Mouse (Mus musculus): ENCODE measurements around the gene Hmg20b.
A peak's percentile ranks its signal among the peaks of the same experiment; 100 is the strongest.

The Hmg20b gene

GRCm38 (mm10) chr10:81323141-81323775 lies 27.0 kb downstream of the Hmg20b start:
- DNase-seq: no peak

- DNase-seq: no peak
Measured at GRCm38 (mm10) chr10:81322444-81322843, 27.8 kb downstream of the Hmg20b start.

GRCm38 (mm10) chr10:81321436-81321835 lies 28.8 kb downstream of the Hmg20b start:
- DNase-seq: no peak

GRCm38 (mm10) chr10:81320550-81321347 lies 29.5 kb downstream of the Hmg20b start, which contains the start of gene Cactin:
Cactin (plus strand) TSS chr10:81321103.
- DNase-seq: peak; percentile 100

DNA sequence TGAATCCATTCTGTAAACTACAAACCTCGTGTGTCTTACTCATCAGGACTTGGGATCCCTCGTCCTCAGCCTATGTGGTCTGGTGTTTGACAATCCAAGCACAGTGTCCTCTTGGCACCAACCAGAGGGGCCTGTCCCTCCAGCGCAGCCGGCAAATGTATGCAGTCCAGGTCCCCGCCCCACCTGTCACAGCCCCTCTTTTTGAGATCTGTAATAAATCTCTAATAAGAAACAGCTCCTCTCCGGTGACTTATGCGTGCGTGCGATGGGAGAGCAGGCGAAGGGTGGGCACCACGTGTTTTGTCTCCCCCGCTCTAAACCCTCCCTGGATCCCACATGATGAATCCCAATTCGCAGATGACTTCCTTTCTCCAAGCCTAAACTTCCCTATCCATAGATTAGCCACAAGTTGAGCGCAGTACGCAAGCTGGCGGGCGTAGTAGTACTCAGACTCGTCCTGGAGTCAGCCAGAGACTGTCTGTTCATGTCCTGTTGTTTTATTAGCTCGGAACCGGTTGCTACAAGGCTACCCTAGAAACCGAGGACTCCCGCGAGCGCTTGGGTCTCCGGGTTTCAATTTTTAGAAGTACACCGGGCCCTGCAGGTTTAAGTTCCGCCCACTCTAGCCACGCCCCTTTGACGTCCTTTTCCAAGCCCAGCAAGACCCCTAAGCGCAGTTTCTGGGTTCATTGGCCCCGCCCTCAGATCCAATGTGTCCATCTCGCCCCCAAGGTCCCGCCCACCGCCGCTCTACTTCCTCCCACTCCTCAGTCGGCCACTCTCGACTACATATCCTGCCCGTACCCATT lies 30.3 kb downstream of the Hmg20b start:
- no peak for DNase-seq

- peak; percentile 62 for DNase-seq
Measured at GRCm38 (mm10) chr10:81319330-81319699, 31.0 kb downstream of the Hmg20b start.

DNA sequence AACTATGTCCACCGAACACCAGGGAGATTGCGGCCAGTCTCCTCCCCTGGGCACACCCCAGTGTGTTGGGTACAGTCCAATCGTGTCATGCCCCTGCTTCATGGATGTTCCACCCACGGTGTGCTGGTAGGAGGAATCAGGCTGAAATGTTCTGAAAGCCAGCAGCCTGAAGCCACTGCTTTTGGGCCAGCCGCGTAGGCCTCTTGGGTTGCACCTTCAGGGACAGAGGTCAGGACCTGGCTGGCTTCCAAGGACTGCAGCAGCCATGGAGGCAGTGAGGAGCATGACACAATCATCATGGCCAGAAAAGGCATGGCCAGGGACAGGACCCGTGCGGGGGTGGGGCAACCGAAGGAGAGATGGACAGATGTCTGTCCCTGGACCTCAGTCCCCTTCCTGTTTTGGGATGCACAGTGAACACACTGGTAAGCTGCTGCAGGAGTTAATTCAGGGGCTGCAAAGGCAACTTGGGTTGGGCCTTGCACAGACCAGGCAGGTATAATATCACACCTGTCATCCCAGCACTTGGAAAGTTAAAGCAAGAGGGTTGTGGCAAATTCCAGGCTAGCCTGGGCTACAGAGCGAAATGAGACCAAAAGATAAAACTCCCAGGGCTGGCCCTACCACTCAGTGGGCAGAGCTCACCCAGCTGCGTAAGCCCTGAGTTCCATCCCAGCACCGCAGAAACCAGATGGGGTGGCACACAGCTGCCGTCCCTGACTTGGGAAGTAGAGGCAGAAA lies 31.5 kb downstream of the Hmg20b start:
- peak; percentile 62 for DNase-seq

- peak; percentile 90 for DNase-seq
Measured at GRCm38 (mm10) chr10:81317273-81317672, 33.0 kb downstream of the Hmg20b start.

- peak; percentile 64 for DNase-seq
Measured at GRCm38 (mm10) chr10:81316338-81317060, 33.8 kb downstream of the Hmg20b start.

DNA sequence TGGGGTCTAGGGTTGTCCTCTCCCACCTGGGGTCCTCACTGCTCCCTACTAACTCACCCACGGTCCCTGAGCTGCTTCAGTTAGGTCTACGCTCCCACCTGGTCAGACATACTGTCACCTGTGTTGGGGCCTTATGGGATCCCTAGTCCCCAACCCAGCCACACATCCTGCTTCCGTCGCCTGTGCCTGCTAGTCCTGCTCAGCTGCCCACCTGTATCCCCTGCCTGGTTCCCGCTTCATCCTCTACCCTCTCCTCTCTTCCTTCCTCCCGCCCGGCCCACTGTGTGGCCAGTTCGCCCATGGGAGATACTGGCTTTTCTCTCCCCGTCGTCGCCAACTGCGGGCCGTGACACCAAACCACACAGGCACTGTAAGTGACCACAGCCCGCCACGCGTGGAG lies 34.7 kb downstream of the Hmg20b start:
- DNase-seq: no peak

DNA sequence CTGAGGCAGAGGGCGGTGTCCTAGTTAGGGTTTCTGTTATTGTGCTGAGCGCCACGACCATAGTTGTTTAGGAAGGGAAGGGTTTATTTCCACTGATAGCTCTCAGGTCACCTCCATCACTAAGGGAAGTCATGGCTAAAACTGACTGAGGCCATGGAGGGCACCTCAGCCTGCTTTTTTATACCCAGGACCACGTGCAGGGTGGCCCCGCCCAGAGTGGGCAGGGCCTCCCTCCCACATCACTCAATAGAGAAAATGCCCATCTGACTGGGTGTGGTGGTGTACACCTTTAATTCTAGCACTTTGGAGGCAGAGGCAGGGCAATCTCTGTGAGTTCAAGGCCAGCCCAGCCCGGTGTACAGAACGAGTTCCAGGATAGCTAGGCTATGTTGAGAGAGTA lies 36.1 kb downstream of the Hmg20b start:
- DNase-seq: no peak

DNA sequence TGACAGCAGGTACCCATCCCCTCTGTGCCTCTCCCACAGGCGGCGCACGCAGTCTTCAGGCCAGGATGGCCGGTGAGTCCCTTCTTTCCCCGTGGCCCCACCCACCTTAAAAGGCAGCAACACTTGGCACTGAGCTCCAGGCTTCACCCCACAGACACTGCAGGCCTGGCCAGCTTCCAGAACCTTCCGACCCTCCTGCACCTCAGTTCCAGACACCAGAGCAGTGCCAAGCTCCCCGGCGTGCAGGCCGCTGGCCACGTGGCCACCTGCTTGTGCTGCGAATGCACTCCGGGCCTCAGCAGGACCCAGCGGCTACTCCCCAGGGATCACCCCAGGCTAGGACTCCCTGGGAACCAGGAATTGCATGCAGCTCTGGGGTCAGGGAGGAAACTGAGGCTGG lies 36.7 kb downstream of the Hmg20b start:
- no peak for DNase-seq

- no peak for DNase-seq
Measured at GRCm38 (mm10) chr10:81309571-81309970, 40.7 kb downstream of the Hmg20b start.

DNA sequence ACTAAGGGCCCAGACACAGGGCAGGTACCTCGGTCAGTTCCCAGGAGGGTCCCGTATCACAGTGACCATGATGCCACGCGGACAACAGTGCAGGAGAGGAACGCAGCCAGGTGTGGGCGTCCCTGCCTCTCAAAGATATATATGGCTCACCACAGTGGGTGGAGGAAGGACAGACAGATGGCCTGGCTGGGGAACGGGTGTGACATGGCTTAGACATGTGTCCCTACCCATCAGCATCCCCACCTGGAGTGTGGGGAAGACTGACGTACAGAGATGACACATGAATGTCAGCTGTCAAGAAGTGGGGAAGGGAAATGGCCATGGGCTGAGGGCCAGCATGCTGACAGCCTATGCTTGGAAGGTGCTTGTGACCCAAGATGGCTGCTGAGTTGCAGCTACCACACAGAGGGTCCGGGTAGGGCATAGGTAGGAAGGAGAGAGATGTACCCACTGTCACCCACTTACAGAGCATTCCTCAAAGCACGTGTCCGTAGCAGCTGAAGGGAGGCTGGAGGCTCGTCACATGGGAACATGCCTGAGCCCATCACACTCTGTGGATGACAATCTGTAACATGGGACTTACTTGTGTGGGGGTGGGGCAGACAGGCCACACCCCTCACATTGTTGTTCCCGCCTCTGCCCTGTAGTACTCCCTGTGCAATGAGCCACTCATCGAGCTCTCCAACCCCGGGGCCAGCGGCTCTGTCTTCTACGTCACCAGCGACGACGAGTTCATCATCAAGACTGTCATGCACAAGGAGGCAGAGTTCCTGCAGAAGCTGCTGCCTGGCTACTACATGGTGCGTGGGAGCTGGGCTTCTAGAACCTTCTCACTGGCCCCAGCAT lies 43.2 kb downstream of the Hmg20b start:
- DNase-seq: no peak

- no peak for DNase-seq
Measured at GRCm38 (mm10) chr10:81306173-81306668, 44.1 kb downstream of the Hmg20b start.

GRCm38 (mm10) chr10:81305663-81306062 lies 44.6 kb downstream of the Hmg20b start:
- DNase-seq: no peak

DNA sequence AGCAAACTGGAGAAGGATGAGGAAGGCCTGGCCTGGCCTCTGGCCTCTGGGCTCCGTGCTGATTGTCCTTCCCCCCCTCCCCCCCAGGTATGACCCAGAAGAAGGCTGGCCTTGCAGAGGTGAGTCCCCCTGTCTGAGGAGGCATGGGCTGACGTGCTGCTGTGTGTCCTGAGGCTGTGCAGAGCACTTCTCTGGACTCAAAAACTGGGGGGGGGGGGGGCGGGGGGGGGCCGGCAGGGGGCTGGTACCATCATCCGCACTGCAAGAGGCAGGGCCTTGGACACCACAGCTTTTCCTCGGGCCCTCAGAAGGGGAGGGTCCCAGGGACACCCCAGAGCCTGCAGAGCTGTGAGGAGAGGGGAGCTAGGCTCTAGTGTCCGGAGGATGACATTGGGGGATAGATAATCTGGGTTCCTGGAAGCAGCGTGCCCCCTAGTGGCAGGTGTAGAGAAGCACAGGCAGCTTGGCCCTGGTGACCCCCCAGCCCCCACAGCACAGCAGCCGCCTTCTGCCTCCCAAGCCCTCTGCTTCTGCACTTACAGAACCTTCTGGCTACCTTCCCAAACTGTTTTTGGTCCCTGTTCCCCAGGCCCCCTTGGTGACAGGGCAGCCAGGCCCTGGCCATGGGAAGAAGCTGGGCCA lies 45.6 kb downstream of the Hmg20b start:
- peak; percentile 81 for DNase-seq

- no peak for DNase-seq
Measured at GRCm38 (mm10) chr10:81303761-81304160, 46.5 kb downstream of the Hmg20b start.

- no peak for DNase-seq
Measured at GRCm38 (mm10) chr10:81303258-81303657, 47.0 kb downstream of the Hmg20b start.

DNA sequence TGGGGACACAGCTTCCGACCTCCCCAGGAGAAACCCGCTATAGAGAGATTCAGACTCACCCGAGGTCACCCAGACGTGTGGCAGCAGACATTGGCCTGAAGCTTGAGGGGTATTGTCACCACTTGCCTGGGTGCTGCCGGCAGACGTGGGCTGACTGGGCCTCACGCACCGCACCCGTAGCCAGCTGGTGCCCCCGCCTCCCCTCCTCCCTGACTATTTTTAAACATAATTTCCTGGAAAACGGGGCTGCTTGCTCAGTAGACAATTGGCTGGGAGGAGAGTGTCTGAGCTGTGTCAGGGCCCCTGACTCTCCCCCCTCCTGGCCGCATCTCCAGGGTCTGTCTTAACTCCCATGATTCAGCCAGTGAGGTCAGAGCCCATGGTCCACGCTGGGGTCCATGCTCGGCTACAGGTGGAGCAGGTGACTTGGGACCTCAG lies 47.5 kb downstream of the Hmg20b start:
- DNase-seq: peak; percentile 75

Data from lung, postnatal 10 days (tissue).